Comparison of ENCODE assay signal across 8 mouse cellular contexts in the genomic region with DNA sequence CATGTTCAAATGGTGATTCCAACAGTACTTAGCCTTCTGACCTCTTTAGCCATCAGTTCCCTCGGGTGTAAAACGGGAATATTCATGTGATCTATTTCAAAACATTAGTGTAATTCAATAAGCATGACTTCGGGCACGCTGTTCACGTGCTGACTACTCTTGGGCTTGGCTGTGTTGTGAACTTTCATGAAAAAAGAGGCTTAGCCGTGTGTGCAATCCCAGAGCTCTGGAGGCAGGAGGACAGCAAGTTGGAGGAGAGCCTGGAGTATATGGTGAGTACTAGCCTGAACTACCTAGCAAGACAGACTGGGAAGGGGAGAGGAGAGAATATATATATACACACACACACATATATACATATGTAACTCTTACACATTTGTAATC. TPM values are rescaled to one million over a fixed set of nuclear protein-coding genes. Genes with fewer than 3 reads are reported as not detected.
A peak's percentile ranks its signal among the peaks of the same experiment; 100 is the strongest.
DNase-seq lines count a peak whose midpoint lies in the region; ATAC-seq and TF ChIP-seq lines count a peak whose summit lies in the region.

No protein-coding gene starts in this region.

- H3K4me3 ChIP-seq in liver, postnatal 0 days (ENCODE audit: low read depth, low read length), result 0 out of 2 replicates have a peak overlapping the region, but pooled peaks have one; percentile 90

- peak overlapping the region; percentile 10; the same call in 1 of the 2 replicates for H3K9ac ChIP-seq in liver, postnatal 0 days (replicated peaks)

- 13% methylated on average over 6 of the region's 6 CpGs for WGBS in liver, postnatal 0 days (ENCODE audit: insufficient replicate concordance)

- no peaks in the 10 kb centered on the region for H3K27me3 ChIP-seq in liver, postnatal 0 days (ENCODE audit: insufficient read depth, low read length)

- TF ChIP-seq EP300 in liver, postnatal 0 days (IDR thresholded peaks at IDR 0.05; ENCODE audit: low read depth), result no peak

- H3K36me3 ChIP-seq in liver, postnatal 0 days (replicated peaks; ENCODE audit: insufficient read depth, low read length), result peaks cover 31% of the 10 kb centered on the region

- no peak for DNase-seq in cerebellum, adult 9-11 months
- peak; percentile 34 for DNase-seq in thymus, postnatal 4 days
- DNase-seq in thymus, postnatal 14 days, result no peak
- no peak for DNase-seq in liver, postnatal 0 days
- DNase-seq in urinary bladder, adult 2 months (ENCODE audit: low spot score), result no peak
- DNase-seq in adrenal gland, postnatal 4 days (ENCODE audit: low spot score in 2 of 2), result no peak
- no peak for DNase-seq in kidney, adult 9 months

- 0 out of 2 replicates have a peak, but pooled peaks have one; percentile 1 for ATAC-seq in cerebellum, adult (ENCODE audit: insufficient number of reproducible peaks, low FRiP score, low TSS enrichment)
- ATAC-seq in liver, postnatal 0 days, result no peak

- no peaks in the 10 kb centered on the region for H3K9me3 ChIP-seq in liver, postnatal 0 days (ENCODE audit: low read length)

- peak overlapping the region; percentile 38 for H3K4me2 ChIP-seq in liver, postnatal 0 days (ENCODE audit: low read depth, low read length)

- TF ChIP-seq CTCF in liver, postnatal 0 days (IDR thresholded peaks at IDR 0.05; ENCODE audit: low read depth), result no peak

- H3K4me1 ChIP-seq in liver, postnatal 0 days (ENCODE audit: insufficient read depth), result peaks cover 16% of the 10 kb centered on the region

- peak overlapping the region; percentile 31; the same call in 1 of the 2 replicates for H3K27ac ChIP-seq in liver, postnatal 0 days (ENCODE audit: low read depth)

RNA-seq across cellular contexts. Expression of a gene that starts 0.4 kb away (rescaled TPM):
- polyA plus RNA-seq in liver, postnatal 0 days (2015; fragmentation: Nextera tagmentation; extraction: Ambion mirVana), result 751 and 788 TPM in 2 replicates
- 2,026 and 2,254 TPM in 2 replicates for polyA plus RNA-seq in urinary bladder, adult 2 months (2012; rRNA removed)
- total RNA-seq in adrenal gland, postnatal 4 days (2021), result 1,000 to 10,000 TPM; 1,164 to 1,170 TPM
